Mouse (Mus musculus) olfactory bulb, adult 2 months (tissue): ENCODE results near the gene Dab2ip. TPM values are rescaled to one million over a fixed set of nuclear protein-coding genes. Genes with fewer than 3 reads are reported as not detected.

Experiments used
- H3K27ac ChIP-seq: fragments of 200-500 bp; 2 replicates; pipeline ENCODE4 v1.5.1; 2012; ENCODE audit warnings: low read depth, low read length; ENCODE audit not compliant: insufficient read depth
- H3K4me1 ChIP-seq: fragments of 200-500 bp; 2 replicates; pipeline ENCODE4 v1.6.1; 2012; ENCODE audit warnings: low read length; ENCODE audit not compliant: control insufficient read depth, insufficient read depth
- H3K4me3 ChIP-seq: fragments of 200-500 bp; 2 replicates; pipeline ENCODE4 v1.5.1; 2012; ENCODE audit warnings: mild to moderate bottlenecking, low read depth, low read length, moderate library complexity; ENCODE audit not compliant: insufficient read depth
- CTCF ChIP-seq: fragments of 200-500 bp; IDR thresholded peaks from 2 replicates; pipeline ENCODE4 v1.5.1; 2012; ENCODE audit warnings: low read depth, mild to moderate bottlenecking, low read length, moderate library complexity; ENCODE audit not compliant: insufficient read depth
- POLR2A ChIP-seq: fragments of 200-500 bp; IDR thresholded peaks from 2 replicates; pipeline ENCODE4 v1.6.1; 2012; ENCODE audit warnings: mild to moderate bottlenecking, low read depth, low read length, moderate library complexity; ENCODE audit not compliant: insufficient read depth
- WGBS: fragments of 180-500 bp; shearing (Covaris S2); methylation state at CpG from one replicate; pipeline ENCODE4 v1.1.7; 2018; 5-methylcytosine and 5-hydroxymethylcytosine counted together
- polyA plus RNA-seq: library from polyadenylated mRNA; stranded (reverse); fragments of >200 nt; gene quantifications from 2 replicates; pipeline ENCODE4 v1.2.4, GENCODE M21; 2012; ENCODE audit warnings: low replicate concordance; ENCODE audit not compliant: missing spikeins, insufficient read depth, insufficient read length

Gene Dab2ip
- polyA plus RNA-seq, 1 experiment, result not detected

DNA sequence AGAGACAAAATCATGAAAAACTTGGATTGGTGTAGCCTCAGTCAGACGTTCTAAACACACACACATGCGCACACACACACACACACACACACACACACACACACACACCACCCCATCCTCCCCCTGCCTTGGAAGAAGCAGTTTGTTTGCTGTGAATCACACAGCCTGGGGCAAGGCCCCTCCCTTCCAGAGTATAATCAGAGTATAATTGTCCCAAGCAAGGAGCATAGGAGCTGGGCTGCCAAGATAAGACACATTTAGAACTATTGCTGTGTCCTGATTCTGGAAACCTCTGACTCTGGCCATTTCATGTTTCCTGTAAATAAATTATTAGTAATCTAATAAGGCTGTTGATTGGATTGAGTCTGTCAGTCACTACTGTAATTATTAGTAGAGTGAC lies 29.0 kb upstream of the Dab2ip start:
- TF ChIP-seq POLR2A (no peak), CTCF (no peak)
- H3K4me3 ChIP-seq, result no peak overlapping the region
- WGBS, result 60% methylated on average over 2 of the region's 2 CpGs

DNA sequence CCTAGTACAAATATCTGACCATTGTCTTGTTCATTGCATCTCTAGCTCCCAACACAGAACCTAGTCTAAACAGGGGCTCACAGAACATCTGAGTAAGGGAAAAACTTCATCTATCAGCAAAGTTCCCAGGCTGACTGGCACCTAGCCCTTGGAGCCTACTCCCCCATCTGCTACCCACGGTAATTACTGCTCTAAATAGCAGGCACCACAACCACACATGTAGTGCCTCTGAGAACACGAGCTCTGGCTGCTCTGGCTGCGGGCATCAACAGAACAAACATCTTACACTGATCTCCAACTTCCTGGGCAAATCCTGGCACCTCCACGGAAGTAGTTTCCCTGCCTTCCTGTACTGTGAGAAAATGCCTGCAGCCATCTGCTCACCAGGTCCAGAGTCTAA lies 28.2 kb upstream of the Dab2ip start:
- Histone ChIP-seq H3K27ac (no peak overlapping the region), H3K4me1 (peaks cover 9% of the 10 kb centered on the region), H3K4me3 (no peak overlapping the region)
- no peak for TF ChIP-seq CTCF
- 18% methylated on average over 4 of the region's 4 CpGs for WGBS

More for the DNA sequence above, 29.0 kb upstream of the Dab2ip start:
- Histone ChIP-seq H3K27ac (no peak overlapping the region), H3K4me1 (peaks cover 9% of the 10 kb centered on the region)

DNA sequence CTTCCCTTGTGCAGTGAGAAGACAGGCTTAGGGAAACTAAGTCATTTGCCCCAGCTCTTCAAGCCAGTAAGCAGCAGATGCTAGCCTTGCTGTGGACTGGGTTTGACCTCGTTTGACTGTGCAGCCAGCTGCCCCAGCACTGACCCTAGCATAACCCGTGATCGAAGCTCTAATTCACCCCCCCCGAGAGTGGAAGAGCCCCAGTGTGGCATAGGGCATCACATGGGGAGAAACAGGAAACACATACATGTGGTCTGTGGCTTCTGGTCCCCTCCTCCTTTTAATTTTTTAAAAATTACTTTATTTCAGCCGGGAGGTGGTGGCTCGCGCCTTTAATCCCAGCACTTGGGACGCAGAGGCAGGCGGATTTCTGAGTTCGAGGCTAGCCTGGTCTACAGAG lies 27.3 kb upstream of the Dab2ip start:
- H3K4me3 ChIP-seq, result no peak overlapping the region
- H3K4me1 ChIP-seq, result peaks cover 9% of the 10 kb centered on the region
- no peak for TF ChIP-seq CTCF
- no peak for TF ChIP-seq POLR2A
- no peak overlapping the region for H3K27ac ChIP-seq
- WGBS, result 89% methylated on average over 10 of the region's 10 CpGs

DNA sequence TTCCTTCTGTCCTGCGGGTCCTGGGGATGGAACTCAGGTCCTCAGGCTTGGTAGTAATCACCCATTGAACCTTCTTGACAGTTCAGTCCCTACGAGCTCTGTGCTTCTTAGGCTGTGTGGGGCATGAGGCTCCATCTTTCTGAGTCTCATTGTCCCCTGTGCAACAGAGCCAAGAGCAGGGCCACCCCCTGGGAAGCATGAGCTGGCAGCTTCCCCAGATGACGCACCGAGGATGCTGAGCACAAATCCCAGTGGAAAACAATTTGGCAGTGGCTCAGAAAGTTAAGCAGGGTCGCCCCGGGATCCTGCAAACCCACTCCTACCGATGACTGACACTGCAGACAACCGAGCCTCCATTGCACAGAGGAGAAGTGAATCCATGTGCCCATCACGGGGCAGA lies 24.4 kb upstream of the Dab2ip start:
- 21% methylated on average over 9 of the region's 9 CpGs for WGBS

DNA sequence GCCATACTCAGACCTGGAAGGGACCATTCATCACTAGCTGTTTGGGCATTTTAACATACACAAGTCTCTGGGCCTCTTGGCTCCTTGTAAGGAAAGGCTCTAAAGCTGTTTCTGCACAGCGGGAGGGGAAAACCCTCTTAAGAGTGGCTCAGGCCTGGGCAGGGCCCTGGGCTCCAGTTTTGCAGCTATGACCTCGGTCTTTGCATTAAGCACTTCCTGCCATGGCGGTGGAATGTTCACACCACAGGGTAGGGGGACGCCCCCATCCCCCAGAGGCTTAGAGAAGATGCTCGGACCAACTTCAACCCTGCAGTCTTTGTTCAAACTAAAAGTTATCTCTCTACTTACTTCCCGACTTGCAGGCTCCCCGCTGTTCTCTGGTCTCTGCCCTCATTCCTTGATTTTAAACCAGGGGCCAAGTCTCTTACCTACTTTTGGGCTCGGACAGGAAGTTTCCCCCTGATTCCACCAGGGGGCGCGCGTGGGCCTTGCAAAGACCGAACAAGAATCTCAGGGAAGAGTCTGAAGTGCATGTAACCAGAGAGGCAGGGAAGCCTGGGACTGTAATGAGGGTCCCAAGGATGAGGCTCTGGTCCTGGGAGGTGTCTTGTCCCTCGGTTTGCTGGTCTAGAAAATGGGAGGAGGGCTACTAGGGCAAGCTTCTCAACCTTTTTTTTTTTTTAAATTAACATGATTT lies 18.6 kb upstream of the Dab2ip start:
- H3K4me1 ChIP-seq, result no peaks in the 10 kb centered on the region
- TF ChIP-seq POLR2A (no peak), CTCF (peak; percentile 96)
- H3K27ac ChIP-seq, result no peak overlapping the region
- no peak overlapping the region for H3K4me3 ChIP-seq
- 18% methylated on average over 13 of the region's 13 CpGs for WGBS

More for the DNA sequence above, 24.4 kb upstream of the Dab2ip start:
- Histone ChIP-seq H3K4me1 (peaks cover 9% of the 10 kb centered on the region), H3K27ac (no peak overlapping the region), H3K4me3 (no peak overlapping the region)
- TF ChIP-seq POLR2A, result no peak
- no peak for TF ChIP-seq CTCF

DNA sequence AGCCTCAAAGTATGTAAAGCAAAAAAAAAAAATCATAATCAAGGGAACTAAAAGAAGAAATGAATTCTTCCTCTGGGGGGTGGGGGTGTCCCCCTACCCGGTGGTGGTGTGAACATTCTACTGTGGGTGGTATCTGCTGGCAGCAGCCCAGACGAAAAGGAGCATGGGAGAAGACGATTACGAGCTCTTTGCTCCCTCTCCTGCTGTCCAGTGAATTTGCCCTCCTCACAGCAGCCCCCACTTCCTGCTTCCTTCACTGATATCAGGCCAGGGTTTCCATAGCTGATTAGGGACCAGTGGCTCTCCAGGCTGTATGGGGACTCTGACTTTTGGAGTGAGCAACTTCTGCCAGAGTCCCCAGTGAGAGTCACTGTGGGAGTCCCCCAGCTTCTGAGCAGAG lies 17.3 kb upstream of the Dab2ip start:
- H3K27ac ChIP-seq, result no peak overlapping the region
- TF ChIP-seq CTCF, result no peak
- TF ChIP-seq POLR2A, result no peak
- no peak overlapping the region for H3K4me3 ChIP-seq
- 46% methylated on average over 4 of the region's 4 CpGs for WGBS
- H3K4me1 ChIP-seq, result peaks cover 5% of the 10 kb centered on the region

DNA sequence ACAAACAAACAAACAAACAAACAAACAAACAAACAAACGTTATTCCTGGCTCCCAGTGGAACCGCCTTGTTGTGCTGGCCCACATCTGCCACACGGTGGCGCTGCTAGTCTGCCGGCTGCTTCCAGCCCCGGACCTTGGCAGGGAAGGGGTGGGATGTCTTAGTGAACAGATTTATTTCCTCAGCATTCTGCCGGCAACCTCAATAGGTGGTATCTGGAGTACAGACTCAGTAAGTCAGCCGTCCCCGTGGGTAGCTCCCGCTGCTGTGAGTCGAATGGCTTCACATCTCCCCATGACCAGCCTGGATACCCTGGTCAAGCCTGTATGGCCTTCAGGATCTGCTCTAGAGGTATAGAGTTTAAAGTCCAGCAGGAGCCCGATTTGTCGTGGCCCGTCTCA lies 13.3 kb upstream of the Dab2ip start:
- 6% methylated on average over 14 of the region's 14 CpGs for WGBS
- Histone ChIP-seq H3K4me3 (no peak overlapping the region), H3K4me1 (peaks cover 5% of the 10 kb centered on the region), H3K27ac (no peak overlapping the region)
- TF ChIP-seq CTCF (peak; percentile 96), POLR2A (no peak)

DNA sequence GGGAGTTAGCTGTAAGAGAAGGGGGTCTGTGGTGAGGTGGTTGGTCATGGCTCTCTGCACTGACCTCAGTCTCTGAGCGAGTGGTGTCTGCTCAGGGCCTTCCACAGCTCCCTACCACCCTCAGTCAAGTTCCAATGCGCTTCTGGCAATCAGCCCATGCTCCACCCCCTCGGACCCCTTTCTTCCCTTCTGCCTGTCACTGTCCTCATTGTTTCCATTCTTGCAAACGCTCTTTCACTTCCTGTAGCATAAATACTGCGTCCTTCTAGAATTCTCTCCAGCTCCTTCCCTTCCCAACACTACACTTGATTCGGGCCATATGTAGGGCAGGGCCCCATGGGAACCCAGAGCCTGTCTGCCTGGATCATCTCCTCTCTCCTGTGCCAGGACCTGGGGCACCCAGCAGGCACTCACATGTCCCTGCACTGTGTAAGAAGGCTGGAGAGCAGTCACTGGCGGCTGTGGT lies 12.9 kb upstream of the Dab2ip start:
- no peak overlapping the region for H3K4me3 ChIP-seq
- no peak overlapping the region for H3K27ac ChIP-seq
- WGBS, result 32% methylated on average over 7 of the region's 7 CpGs
- peaks cover 5% of the 10 kb centered on the region for H3K4me1 ChIP-seq
- TF ChIP-seq CTCF (no peak), POLR2A (no peak)

DNA sequence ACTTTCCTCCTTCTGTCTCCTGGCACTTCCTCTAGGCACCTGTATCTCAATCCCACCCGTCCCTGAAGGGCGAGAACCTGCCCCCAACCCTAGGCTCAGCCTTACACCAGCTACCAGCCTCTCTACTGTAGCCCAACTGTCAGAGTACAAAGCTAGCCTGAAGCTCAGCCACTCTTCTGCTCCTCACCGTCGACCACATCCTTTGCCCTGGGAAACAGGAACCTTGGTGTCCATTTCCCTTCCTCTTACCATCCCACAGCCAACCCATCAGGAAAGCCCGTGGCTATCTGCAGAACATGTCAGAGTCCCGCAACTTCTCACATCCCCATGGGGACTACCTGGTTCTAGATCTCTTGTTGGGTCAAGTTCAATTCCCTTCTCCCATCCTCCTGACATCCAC lies 11.6 kb upstream of the Dab2ip start:
- no peak for TF ChIP-seq CTCF
- TF ChIP-seq POLR2A, result no peak
- Histone ChIP-seq H3K4me3 (no peak overlapping the region), H3K27ac (no peak overlapping the region), H3K4me1 (peaks cover 5% of the 10 kb centered on the region)
- 94% methylated on average over 6 of the region's 6 CpGs for WGBS

DNA sequence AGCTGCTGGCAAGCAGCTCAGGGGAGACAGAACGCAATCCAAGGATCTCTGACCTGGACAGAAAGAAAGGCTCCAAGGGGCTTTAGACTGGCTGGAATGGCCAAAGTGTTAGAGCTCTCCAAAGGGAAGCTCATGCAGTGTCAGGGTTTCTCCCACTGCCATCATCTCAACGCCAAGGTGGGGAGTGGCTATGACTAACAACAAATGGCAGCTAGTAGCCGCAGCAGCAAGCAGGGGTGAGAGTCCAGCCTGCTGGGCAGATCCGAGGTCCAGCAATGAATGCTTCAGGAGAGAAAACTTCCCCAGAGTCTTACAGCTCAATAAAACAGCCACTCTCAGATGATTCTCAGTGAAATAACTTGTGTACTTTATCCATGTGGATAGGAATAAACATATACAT lies 8.9 kb upstream of the Dab2ip start:
- TF ChIP-seq CTCF (no peak), POLR2A (no peak)
- Histone ChIP-seq H3K27ac (no peak overlapping the region), H3K4me3 (no peak overlapping the region), H3K4me1 (peaks cover 5% of the 10 kb centered on the region)
- WGBS, result 81% methylated on average over 4 of the region's 4 CpGs
